Mouse (Mus musculus) midbrain, embryonic 15.5 days (tissue): ENCODE measurements around the gene Rps28. TPM values are rescaled to one million over a fixed set of nuclear protein-coding genes. Genes with fewer than 3 reads are reported as not detected.

Experiments used
- polyA plus RNA-seq: library from polyadenylated mRNA; unstranded; fragments of >200 nt; fragmentation: Nextera tagmentation; extraction: Ambion mirVana; gene quantifications from 2 replicates; pipeline ENCODE4 v1.2.1, GENCODE M21; 2015

The Rps28 gene
- polyA plus RNA-seq, 1 experiment from 2014 or later = 476 TPM

Other genes with a start within 250 kb of the Rps28 start
- 79.7 and 80.6 TPM in 2 replicates for gene Zfp414, start 195.5 kb downstream of the Rps28 start, polyA plus RNA-seq
- gene Pram1, start 186.5 kb downstream of the Rps28 start, polyA plus RNA-seq = 0.59 and 0.83 TPM in 2 replicates
- gene Hnrnpm, start 137.7 kb downstream of the Rps28 start, polyA plus RNA-seq = 197 and 208 TPM in 2 replicates
- gene March2, start 105.9 kb downstream of the Rps28 start, polyA plus RNA-seq = 71.2 and 79.2 TPM in 2 replicates
- gene Rab11b, start 64.0 kb downstream of the Rps28 start, polyA plus RNA-seq = 630 and 639 TPM in 2 replicates
- 22.6 and 23.3 TPM in 2 replicates for gene Angptl4, start 42.7 kb downstream of the Rps28 start, polyA plus RNA-seq
- 51.5 and 53.4 TPM in 2 replicates for gene Kank3, start 14.0 kb downstream of the Rps28 start, polyA plus RNA-seq
- gene Ndufa7, start within 50 bp of the Rps28 start, polyA plus RNA-seq = 467 and 476 TPM in 2 replicates
- gene Cd320, start 18.5 kb upstream of the Rps28 start, polyA plus RNA-seq = 50.8 and 58.9 TPM in 2 replicates
- not detected in 2 replicates for gene Gm7029, start 49.3 kb upstream of the Rps28 start, polyA plus RNA-seq
- 1.5 and 2.6 TPM in 2 replicates for gene Kifc1, start 66.1 kb upstream of the Rps28 start, polyA plus RNA-seq
- 0.50 and 0.51 TPM in 2 replicates for gene Platr17, start 80.6 kb upstream of the Rps28 start, polyA plus RNA-seq
- 59.4 and 61.1 TPM in 2 replicates for gene Daxx, start 84.9 kb upstream of the Rps28 start, polyA plus RNA-seq
- gene Tapbp, start 91.3 kb upstream of the Rps28 start, polyA plus RNA-seq = 23.6 and 28.6 TPM in 2 replicates
- 18.1 and 18.3 TPM in 2 replicates for gene Zbtb22, start 91.3 kb upstream of the Rps28 start, polyA plus RNA-seq
- gene Rgl2, start 105.0 kb upstream of the Rps28 start, polyA plus RNA-seq = 60.9 and 61.1 TPM in 2 replicates
- gene Pfdn6, start 115.8 kb upstream of the Rps28 start, polyA plus RNA-seq = 178 TPM in 2 replicates
- gene Wdr46, start 116.1 kb upstream of the Rps28 start, polyA plus RNA-seq = 25.9 and 26.2 TPM in 2 replicates
- 14.9 and 15.1 TPM in 2 replicates for gene B3galt4, start 126.9 kb upstream of the Rps28 start, polyA plus RNA-seq
- 80.9 and 84.4 TPM in 2 replicates for gene Vps52, start 131.2 kb upstream of the Rps28 start, polyA plus RNA-seq
- gene Rps18, start 131.4 kb upstream of the Rps28 start, polyA plus RNA-seq = 689 and 743 TPM in 2 replicates
- 19.0 and 20.1 TPM in 2 replicates for gene H2-K1, start 175.8 kb upstream of the Rps28 start, polyA plus RNA-seq
- 22.8 and 26.3 TPM in 2 replicates for gene Ring1, start 200.1 kb upstream of the Rps28 start, polyA plus RNA-seq
- 65.6 and 74.1 TPM in 2 replicates for gene H2-Ke6, start 203.5 kb upstream of the Rps28 start, polyA plus RNA-seq
- 178 and 184 TPM in 2 replicates for gene Slc39a7, start 207.1 kb upstream of the Rps28 start, polyA plus RNA-seq
- gene Rxrb, start 207.2 kb upstream of the Rps28 start, polyA plus RNA-seq = 64.7 and 65.5 TPM in 2 replicates
- gene Col11a2, start 214.9 kb upstream of the Rps28 start, polyA plus RNA-seq = 3.2 and 4.8 TPM in 2 replicates